Mouse (Mus musculus) CD4-positive, CD25-positive, alpha-beta regulatory T cell, adult 4 months (primary cell): ENCODE measurements at regions not wholly inside any gene's neighbourhood (a gene's known extent, or its start where the extent isn't known, plus 50 kb on each side); places are given as distances from the start of the nearest gene placed in this dataset.

Source experiments
- ATAC-seq: one replicate; pipeline ENCODE4 v1.8.0; 2017

DNA sequence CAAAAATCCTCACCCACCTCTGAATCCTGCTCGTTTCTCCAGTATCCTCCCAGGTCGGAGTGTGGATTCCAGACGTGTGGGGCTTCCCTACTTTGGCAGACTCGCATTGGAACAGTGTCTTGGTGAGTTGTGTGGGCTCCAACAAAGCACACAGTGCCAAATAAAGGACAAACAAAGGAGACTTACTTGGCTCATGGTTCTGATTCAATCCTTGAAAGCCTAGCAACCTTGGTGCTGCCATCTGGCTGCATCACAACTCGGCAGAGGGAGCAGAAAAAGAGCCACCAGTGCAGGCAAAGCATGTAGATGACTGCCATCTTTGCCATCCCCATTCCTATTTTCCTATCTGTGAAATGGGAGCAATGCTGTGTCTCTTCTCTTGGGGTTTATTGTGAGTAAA, 64.0 kb downstream of the Il9r start:
- no peak for ATAC-seq

DNA sequence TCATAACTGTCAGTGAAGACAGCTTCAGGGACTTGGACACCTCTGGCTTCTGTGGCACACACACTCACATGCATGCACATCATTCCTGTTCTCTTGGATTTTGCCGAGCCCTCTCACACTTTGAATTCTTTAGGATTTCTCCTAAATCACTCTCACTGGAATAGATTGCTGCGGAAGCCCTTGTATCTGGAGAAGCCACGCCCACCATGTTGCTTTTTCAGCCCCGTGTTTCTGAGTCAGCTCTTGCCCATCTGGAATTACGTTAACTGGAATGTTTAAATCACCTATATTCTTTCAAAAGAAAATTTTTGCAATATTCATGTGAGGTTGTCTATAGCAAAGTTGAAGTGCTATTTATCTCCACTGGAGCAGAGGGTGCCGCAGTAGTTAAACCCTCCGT, 66.1 kb downstream of the Il9r start:
- no peak for ATAC-seq

GRCm38 (mm10) chr11:32132008-32132615, 68.0 kb downstream of the Il9r start:
- ATAC-seq: peak; percentile 65

DNA sequence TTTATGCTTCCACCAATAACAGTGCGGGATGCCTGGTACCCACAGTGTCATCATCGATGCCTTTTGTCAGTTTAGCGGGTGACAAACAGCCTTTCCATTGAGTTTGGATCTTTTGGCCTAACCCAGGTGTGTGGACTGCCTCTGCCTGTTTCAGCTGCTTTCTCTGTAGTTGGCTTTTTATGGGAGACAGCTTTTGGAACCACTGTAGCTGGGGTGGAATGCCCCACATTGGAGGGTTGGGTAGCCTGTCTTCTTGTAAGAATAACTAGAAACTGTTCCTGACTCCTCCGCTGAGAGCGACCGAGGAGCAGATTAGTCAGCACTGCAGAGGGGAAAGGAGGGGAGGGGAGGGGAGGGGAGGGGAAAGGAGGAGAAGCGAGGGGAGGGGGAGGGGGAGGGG, 71.5 kb downstream of the Il9r start:
- no peak for ATAC-seq

- no peak for ATAC-seq
Measured at GRCm38 (mm10) chr11:32128018-32128417, 72.1 kb downstream of the Il9r start.

GRCm38 (mm10) chr11:32127401-32127817, 72.7 kb downstream of the Il9r start:
- no peak for ATAC-seq

GRCm38 (mm10) chr11:32126786-32127185, 73.3 kb downstream of the Il9r start:
- no peak for ATAC-seq

DNA sequence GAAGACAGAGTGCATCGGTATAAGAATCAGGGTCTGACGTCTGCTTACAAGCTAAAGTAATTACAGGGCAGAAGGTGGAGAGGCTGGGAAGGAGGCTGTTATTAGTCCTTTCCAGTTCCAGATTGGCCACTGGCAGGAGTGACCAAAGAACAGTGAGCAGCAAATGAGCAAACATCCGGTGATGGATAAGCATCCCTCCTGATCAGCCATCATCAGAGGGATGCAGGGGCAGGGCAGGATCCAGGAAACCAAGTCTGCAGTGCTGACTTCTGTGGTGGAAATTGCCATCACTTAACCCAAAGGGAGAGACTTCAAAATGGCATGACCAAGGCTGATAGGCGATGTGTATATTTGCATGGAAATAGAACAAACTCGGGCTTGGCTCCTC, 73.8 kb downstream of the Il9r start:
- peak; percentile 56 for ATAC-seq

DNA sequence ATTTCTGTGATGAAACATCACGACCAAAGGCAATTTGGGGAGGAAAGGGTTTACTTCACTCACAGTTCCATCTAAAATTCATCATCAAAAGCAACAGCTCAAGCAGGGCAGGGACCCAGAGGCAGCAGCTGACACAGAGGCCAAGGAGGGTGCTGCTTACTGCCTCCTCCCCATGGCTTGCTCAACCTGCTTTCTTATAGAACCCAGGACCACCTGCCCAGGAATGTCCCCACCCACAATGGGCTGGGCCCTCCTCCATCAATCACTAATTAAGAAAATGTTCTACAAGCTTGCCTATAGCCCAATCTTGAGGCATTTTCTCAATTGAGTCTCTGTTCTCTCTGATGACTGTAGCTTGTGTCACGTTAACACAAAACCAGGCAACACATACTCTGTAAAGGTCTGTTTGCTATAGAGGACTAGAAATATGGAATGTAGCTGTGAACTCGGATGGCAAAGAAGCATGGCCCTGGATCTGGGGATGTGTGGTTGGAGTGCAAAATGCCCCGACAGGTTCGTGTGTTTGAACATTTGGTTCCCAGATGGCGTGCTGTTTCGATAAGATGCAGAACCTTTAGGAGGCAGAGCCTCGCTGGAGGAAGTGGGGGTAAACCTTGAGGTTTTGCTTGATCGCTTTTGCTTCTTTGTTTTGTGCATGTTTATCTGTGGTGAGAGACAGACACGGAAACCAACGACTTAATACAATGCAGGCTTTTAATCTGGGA, 74.3 kb downstream of the Il9r start:
- ATAC-seq: peak; percentile 82

GRCm38 (mm10) chr11:32120596-32120995, 79.5 kb downstream of the Il9r start:
- ATAC-seq: no peak

DNA sequence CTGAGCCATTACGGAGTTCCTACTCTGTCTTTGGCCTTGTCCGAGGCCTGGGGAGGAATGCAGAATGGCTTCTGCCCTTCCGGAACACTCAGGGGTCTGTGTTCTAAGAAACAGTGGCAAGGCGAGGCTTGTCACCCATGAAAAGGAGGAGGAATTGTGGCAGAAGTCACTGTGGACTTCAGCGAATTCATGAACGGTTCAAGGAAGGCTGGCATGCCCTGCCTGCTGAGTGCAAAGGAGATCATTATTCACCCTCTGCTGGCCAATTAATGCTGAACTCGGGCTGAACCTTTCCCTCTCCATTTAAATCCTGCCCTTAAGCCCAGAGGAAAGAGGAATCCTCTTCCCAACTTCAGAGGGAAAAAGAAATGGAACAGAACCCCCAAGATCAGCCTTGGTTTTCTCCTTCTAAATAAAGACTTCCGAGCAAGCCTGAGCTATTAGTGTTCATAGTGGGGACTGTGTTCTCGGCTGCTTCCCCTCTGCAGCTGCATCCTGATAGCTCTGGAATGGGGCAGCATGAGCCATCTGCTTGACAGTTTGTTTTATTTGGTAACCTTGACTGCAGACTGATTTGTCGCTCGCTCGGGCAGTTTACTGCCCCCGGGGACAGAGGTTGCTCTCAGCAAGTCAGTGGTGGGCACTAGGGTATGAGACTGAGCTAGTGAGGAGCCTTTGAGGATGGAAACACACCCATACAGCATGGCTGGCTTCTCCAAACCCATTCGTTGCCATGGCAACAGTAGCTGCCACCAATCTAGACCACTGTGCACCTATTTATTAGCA, 81.0 kb downstream of the Il9r start:
- no peak for ATAC-seq

DNA sequence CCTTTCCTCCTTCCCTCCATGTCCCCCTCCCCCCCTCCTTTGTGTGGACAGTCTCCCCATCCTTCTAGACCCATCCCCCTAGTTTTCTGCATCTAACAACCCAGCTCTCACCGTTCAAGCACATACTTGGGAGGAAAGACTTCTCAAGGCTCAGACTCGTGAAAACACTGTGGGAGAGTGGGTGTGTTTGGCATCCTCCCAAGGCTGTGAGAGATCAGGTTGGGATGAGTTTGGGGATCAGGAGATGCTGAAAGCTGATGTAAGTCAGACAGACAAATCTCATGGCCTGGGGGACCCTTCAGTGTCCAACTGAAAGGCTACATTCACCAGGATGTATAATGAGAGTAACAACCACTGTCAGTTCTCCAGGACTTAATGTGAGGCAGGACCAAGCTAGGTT, 82.1 kb downstream of the Il9r start:
- no peak for ATAC-seq

GRCm38 (mm10) chr11:32113118-32113826, 86.8 kb downstream of the Il9r start:
- peak; percentile 43 for ATAC-seq

DNA sequence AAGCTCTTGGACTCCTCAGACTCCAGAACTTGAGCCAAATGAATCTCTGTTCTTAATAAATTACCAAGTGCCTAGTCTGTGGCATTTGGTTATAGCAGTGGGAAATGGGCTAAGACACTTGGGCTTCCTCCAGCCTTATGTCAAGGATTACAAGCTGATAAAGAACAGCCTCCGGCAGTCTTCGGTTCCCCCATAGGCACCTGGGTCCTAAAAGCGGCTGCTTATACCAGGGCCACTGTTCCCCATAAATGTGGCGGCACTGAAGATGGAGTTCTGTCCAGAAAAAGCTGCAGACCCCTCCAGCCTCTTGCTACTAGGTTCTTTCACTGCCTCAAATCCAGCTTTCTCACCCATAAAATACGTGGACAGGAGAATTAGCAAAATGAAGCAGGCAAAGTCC, 87.6 kb downstream of the Il9r start:
- no peak for ATAC-seq

GRCm38 (mm10) chr11:32111841-32112240, 88.2 kb downstream of the Il9r start:
- no peak for ATAC-seq

DNA sequence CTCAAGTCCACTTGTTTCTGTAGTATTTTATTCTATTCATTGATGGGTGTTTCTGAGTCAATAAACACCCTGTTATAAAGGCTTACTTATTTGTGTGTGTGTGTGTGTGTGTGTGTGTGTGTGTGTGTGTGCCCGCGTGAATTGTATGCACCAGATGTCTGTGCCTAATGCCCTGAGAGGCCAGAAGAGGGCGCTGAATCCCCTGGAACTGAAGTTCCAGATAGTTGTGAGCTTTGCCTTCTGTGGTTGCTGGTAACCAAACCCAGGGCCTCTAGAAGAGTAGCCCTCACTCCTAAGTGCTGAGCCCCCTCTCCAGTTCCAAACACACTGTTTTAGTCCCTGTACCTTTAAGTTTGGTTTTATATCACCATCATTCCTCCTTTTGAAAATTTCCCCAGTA, 90.2 kb downstream of the Il9r start:
- ATAC-seq: no peak
